Mouse (Mus musculus) stomach, postnatal 0 days (tissue): ENCODE measurements at regions not wholly inside any gene's neighbourhood (a gene's known extent, or its start where the extent isn't known, plus 50 kb on each side); places are given as distances from the start of the nearest gene placed in this dataset.

Experiments
- ATAC-seq: fragments of 200-750 bp; cut with Nextera tagmentation; 2 replicates; pipeline ENCODE4 v1.8.0; 2017; ENCODE audit not compliant: low FRiP score, low TSS enrichment
- DNase-seq: peaks from one replicate; pipeline ENCODE4 v3.0.0-alpha.2; 2016; ENCODE audit warnings: low spot score
- H3K27ac ChIP-seq: fragments of 300-500 bp; sonication (generic); replicated peaks from 2 replicates; pipeline ENCODE4 v1.5.1; 2014; ENCODE audit warnings: mild to moderate bottlenecking, control low read depth
- H3K27me3 ChIP-seq: fragments of 300-500 bp; sonication (generic); 2 replicates; pipeline ENCODE4 v1.6.1; 2014; ENCODE audit warnings: low read length; ENCODE audit not compliant: control insufficient read depth, insufficient read depth
- H3K36me3 ChIP-seq: fragments of 300-500 bp; sonication (generic); 2 replicates; pipeline ENCODE4 v1.6.1; 2014; ENCODE audit warnings: low read length, mixed read lengths; ENCODE audit not compliant: control insufficient read depth, insufficient read depth
- H3K4me1 ChIP-seq: fragments of 300-500 bp; sonication (generic); replicated peaks from 2 replicates; pipeline ENCODE4 v1.6.1; 2014; ENCODE audit warnings: antibody characterized with exemption; ENCODE audit not compliant: control insufficient read depth, insufficient read depth
- H3K4me2 ChIP-seq: fragments of 300-500 bp; sonication (generic); replicated peaks from 2 replicates; pipeline ENCODE4 v1.6.1; 2014; ENCODE audit warnings: low read depth, mild to moderate bottlenecking, control low read depth, moderate library complexity
- H3K4me3 ChIP-seq: fragments of 300-500 bp; sonication (generic); 2 replicates; pipeline ENCODE4 v1.5.1; 2014; ENCODE audit warnings: low read depth, low read length, control low read depth
- H3K9ac ChIP-seq: fragments of 300-500 bp; sonication (generic); 2 replicates; pipeline ENCODE4 v1.6.1; 2014; ENCODE audit warnings: mild to moderate bottlenecking, low read length, control low read depth, mixed read lengths
- H3K9me3 ChIP-seq: fragments of 300-500 bp; sonication (generic); 2 replicates; pipeline ENCODE4 v1.6.1; 2016; ENCODE audit warnings: low read length; ENCODE audit not compliant: control insufficient read depth
- CTCF ChIP-seq: IDR thresholded peaks from 2 replicates; pipeline ENCODE4 v1.5.1; 2016; ENCODE audit warnings: antibody characterized with exemption, low read depth, mild to moderate bottlenecking, moderate library complexity
- EP300 ChIP-seq: optimal IDR thresholded peaks from 2 replicates; pipeline ENCODE3; 2016; ENCODE audit warnings: antibody characterized with exemption
- WGBS: fragments of 180-500 bp; shearing (Covaris S2); extraction: QIAGEN DNeasy Blood & Tissue Kit; methylation state at CpG from one replicate; pipeline ENCODE4 v1.1.7; 2014; 5-methylcytosine and 5-hydroxymethylcytosine counted together

- Histone ChIP-seq H3K9ac (no peak overlapping the region), H3K9me3 (no peaks in the 10 kb centered on the region), H3K27ac (no peak overlapping the region), H3K4me1 (no peaks in the 10 kb centered on the region), H3K4me2 (no peak overlapping the region), H3K36me3 (no peaks in the 10 kb centered on the region), H3K4me3 (no peak overlapping the region), H3K27me3 (no peaks in the 10 kb centered on the region)
- TF ChIP-seq EP300, result no peak
- TF ChIP-seq CTCF, result no peak
- WGBS, result 48% methylated on average over 2 of the region's 2 CpGs
- no peak for DNase-seq
- no peak for ATAC-seq
Observed at GRCm38 (mm10) chr5:7580413-7580812, 235.9 kb upstream of the Zfp804b start.

GRCm38 (mm10) chr5:7586547-7586946, 242.0 kb upstream of the Zfp804b start:
- Histone ChIP-seq H3K9ac (no peak overlapping the region), H3K27ac (no peak overlapping the region), H3K36me3 (no peaks in the 10 kb centered on the region), H3K27me3 (no peaks in the 10 kb centered on the region), H3K4me3 (no peak overlapping the region), H3K9me3 (no peaks in the 10 kb centered on the region), H3K4me2 (no peak overlapping the region), H3K4me1 (no peaks in the 10 kb centered on the region)
- ATAC-seq (no peak), DNase-seq (no peak)
- TF ChIP-seq EP300 (no peak), CTCF (no peak)

- no peaks in the 10 kb centered on the region for H3K36me3 ChIP-seq
- no peak for TF ChIP-seq EP300
- no peak for TF ChIP-seq CTCF
- 80% methylated on average over 1 of the region's 1 CpGs for WGBS
- H3K4me2 ChIP-seq, result no peak overlapping the region
- H3K4me1 ChIP-seq, result no peaks in the 10 kb centered on the region
- no peak overlapping the region for H3K9ac ChIP-seq
- ATAC-seq, result no peak
- no peaks in the 10 kb centered on the region for H3K9me3 ChIP-seq
- H3K27me3 ChIP-seq, result no peaks in the 10 kb centered on the region
- DNase-seq, result no peak
- no peak overlapping the region for H3K27ac ChIP-seq
- no peak overlapping the region for H3K4me3 ChIP-seq
Observed at GRCm38 (mm10) chr5:7600418-7600817, 255.9 kb upstream of the Zfp804b start.

GRCm38 (mm10) chr5:7607517-7607916, 263.0 kb upstream of the Zfp804b start:
- ATAC-seq, result no peak
- TF ChIP-seq EP300 (no peak), CTCF (no peak)
- no peak overlapping the region for H3K4me3 ChIP-seq

GRCm38 (mm10) chr5:7607924-7608323, 263.4 kb upstream of the Zfp804b start:
- no peaks in the 10 kb centered on the region for H3K27me3 ChIP-seq
- no peak overlapping the region for H3K9ac ChIP-seq
- 92% methylated on average over 2 of the region's 2 CpGs for WGBS
- no peaks in the 10 kb centered on the region for H3K4me1 ChIP-seq
- H3K36me3 ChIP-seq, result no peaks in the 10 kb centered on the region
- H3K27ac ChIP-seq, result no peak overlapping the region
- no peak for ATAC-seq
- H3K4me2 ChIP-seq, result no peak overlapping the region
- H3K9me3 ChIP-seq, result no peaks in the 10 kb centered on the region
- no peak overlapping the region for H3K4me3 ChIP-seq
- no peak for TF ChIP-seq CTCF
- TF ChIP-seq EP300, result no peak
- no peak for DNase-seq

More at GRCm38 (mm10) chr5:7607517-7607916, 263.0 kb upstream of the Zfp804b start:
- no peaks in the 10 kb centered on the region for H3K36me3 ChIP-seq
- H3K9ac ChIP-seq, result no peak overlapping the region
- H3K27ac ChIP-seq, result no peak overlapping the region
- no peaks in the 10 kb centered on the region for H3K9me3 ChIP-seq
- H3K4me1 ChIP-seq, result no peaks in the 10 kb centered on the region
- no peaks in the 10 kb centered on the region for H3K27me3 ChIP-seq
- H3K4me2 ChIP-seq, result no peak overlapping the region
- DNase-seq, result no peak

- WGBS, result 38% methylated on average over 2 of the region's 2 CpGs
- no peak for DNase-seq
- no peak for TF ChIP-seq CTCF
- TF ChIP-seq EP300, result no peak
- ATAC-seq, result no peak
- Histone ChIP-seq H3K4me1 (no peaks in the 10 kb centered on the region), H3K27ac (no peak overlapping the region), H3K27me3 (no peaks in the 10 kb centered on the region), H3K36me3 (no peaks in the 10 kb centered on the region), H3K9me3 (no peaks in the 10 kb centered on the region), H3K9ac (no peak overlapping the region), H3K4me2 (no peak overlapping the region), H3K4me3 (no peak overlapping the region)
Observed at GRCm38 (mm10) chr5:7655280-7655679, 305.0 kb upstream of the Steap4 start.
